Mouse (Mus musculus) heart, postnatal 36 days (tissue): ENCODE measurements around the gene Cygb. TPM values are rescaled to one million over a fixed set of nuclear protein-coding genes. Genes with fewer than 3 reads are reported as not detected.

Experiments
- DNase-seq, 2 experiments: peaks; one replicate each; pipeline ENCODE4 v3.0.0; 2021 to 2022
- intact Hi-C: fragments of 180-260 bp; cut with DNase I; formaldehyde crosslinking; loops from one replicate; pipeline ENCODE4 v1.15.1; 2025
- total RNA-seq, 2 experiments: library from RNA; stranded (reverse); gene quantifications; 2 replicates each; pipeline ENCODE4 v1.2.3; 2021

Cygb gene
- 10 to 100 TPM; 39.8 to 50.8 TPM for total RNA-seq

DNA sequence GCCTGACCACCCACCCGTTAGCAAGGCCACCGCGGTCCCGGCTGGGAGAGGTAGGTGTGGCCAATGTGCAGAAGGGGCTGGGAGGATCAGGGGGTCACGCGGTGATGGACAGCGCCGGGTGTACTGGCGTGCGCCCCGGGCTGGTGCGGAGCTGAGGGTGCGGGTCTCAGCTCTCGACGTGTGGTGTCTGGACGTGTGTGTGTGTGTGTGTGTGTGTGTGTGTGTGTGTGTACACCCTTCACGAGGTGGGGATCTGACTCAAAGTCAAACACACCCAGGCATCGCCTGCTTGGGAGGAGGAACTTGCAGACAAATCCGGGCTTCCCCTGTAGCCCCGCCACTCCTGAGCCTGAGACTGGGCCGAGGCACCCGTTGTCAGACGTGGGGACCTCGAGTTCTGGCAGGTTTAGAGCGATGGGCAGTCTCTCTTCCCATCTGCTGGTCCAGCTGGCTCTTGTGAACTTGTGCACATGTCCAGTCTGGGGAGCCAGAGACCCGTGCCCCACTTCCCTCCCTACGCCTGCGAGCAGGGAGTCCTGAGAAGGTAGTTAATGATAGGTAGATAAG is at the start of gene Cygb:
Cygb (minus strand) TSS at position 59 of the 567 bp plus-strand sequence.
- DNase-seq: peak in 1 of 2 experiments; percentile 54
- intact Hi-C loops: no loop called here

DNA sequence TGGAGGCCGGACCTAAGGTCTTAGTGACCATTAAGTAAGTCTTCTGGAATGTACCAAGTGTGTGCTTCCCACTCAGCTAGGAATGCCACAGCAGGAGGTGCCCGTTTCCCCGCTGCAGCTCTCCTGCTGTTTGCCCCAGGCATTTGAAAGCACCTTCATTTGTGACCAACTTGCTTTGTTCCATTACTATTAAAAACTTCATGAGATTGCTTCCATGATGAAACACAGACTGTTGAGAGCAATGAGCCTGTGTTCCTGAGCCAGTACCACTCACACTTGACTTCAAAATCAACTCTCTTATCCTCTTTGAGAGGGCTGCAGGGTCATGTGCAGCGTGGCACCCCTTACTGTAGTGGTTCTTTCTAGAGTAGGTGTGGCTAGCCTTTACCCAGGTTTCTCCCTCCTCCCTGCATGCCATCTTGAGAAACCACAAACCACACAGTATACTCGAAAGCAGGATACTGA is 47.3 kb upstream of the Cygb start:
- intact Hi-C loops: no loop called here
- DNase-seq: no peak

DNA sequence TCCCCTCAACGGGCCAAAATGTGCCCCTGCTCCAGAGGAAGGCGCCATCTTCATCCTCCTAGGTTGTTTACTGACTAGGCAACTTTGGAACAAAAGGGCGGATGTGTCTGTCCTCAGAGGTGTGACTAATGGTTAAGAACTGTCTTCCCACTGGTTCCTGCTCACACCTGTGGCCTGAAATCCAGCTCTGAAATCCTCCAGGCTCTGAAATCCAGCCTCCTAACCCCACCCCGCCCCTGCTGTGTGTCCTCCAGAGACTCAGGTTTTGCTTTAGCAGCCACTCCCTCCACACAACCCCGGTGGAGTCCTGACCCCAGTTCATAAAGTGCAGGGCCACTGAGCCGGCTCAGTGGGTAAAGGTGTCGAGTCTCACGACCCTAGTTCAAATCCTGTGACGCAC is 43.4 kb upstream of the Cygb start:
- intact Hi-C loops: loop anchor here (5.0 kb wide), 1 partner anchor 40 kb away; no protein-coding TSS in a partner anchor

DNA sequence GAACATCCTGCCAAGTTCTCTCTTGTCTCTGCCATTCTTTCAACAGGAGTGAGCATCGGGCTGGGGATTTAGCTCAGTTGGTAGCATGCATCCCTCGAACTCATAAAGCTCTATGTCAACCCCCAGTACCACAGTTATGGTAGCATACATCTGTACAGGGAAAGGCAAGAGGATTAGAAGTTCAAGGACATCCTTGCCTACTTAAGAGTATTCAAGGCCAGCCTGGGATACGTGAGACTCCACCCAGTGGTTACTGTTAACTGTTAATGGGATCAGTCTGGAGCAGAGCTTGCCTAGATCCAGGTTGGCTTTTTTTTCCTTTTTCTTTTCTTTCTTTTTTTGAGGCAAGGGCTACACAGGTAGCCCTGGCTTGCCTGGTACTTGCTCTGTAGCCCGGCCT is 42.3 kb upstream of the Cygb start:
- intact Hi-C loops: loop anchor here (5.0 kb wide), 1 partner anchor 41 kb away; no protein-coding TSS in a partner anchor
- no peak for DNase-seq

More for the DNA sequence above, 43.4 kb upstream of the Cygb start:
- DNase-seq: no peak

DNA sequence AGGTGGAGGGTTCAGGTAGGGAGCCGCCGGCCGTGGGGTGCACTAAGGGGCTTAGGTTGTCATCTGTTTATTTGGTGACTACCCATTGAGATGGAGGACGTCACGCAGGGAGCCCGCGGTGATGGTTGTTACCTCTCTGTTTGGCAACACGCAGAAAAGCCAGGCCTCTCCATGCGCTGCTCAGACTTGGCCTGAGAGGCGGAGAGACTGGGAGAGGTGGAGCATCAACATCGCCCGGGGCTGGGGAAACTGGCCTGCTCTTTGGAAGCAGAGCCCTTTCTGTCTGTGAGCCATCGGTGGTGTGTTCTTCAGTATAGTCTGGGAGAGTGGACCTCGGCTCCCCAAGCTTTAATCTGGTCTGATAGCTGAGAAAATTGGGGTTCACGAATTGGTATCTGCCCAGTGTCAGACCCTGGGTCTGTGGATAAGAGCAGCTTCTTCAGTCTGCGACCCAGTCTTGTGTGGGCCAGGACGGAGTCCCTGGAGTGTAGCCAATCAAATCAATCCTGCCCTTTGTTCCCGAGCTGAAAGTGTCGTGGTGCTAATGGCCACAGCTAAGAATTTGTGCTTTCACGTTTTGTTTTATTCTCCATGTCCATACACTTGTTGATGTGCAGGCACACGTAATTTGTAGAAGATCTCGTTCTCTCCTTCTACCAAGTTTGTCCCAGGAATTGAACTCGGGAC is 41.2 kb upstream of the Cygb start:
- intact Hi-C loops: loop anchor here (2.0 to 5.0 kb wide), 2 partner anchors 42 to 53 kb away; no protein-coding TSS in a partner anchor
- DNase-seq: peak; percentile 29 to 35

DNA sequence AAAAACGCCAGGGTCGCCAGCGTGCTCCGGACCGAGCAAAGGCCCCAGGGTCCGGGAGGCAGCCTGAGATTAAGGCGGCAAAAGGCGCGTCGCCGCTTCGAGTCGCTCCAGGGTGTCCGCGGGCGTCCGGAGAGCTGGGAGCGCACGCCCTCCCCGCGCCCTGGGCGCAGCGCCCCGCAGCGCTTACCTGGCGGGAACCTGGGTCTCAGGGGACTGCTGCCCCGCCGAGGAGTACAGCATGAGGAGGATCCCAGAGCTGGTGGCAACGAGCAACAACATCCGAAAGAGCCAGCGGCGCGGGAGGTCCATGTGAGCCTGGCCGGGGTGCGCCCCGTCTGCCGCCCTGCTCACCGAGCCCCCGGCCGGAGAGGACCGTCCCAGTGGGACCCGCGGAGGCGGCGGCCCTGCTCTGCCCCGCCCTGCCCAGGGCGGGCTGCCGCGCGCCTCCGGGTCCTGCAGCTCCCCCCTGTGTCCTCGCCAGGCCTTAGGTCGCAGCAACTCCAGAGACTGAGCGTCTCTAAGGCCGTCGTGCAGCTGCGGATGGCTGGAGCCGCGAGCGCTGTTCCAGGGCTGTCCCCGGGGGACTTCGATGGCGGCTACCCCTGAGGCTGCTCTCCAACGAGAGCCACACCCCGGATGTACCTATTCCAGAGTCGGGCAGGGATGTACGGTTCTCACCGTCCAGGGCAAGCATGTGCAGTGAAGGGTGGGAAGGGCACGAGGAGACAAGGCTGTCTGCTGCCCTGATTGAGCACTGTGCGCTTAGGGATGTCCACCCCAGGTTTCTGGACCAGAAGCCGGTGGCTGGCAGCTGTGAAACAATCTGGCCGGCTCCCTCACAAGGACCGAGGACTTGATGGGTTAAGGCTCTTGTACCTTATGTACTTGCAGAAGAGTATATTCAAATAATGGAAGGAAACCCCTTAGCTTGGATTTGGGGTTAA is 40.4 kb upstream of the Cygb start:
- DNase-seq: peak; percentile 50 to 69
- intact Hi-C loops: loop anchor here (2.0 to 5.0 kb wide), 3 partner anchors 43 to 113 kb away; no protein-coding TSS in a partner anchor

DNA sequence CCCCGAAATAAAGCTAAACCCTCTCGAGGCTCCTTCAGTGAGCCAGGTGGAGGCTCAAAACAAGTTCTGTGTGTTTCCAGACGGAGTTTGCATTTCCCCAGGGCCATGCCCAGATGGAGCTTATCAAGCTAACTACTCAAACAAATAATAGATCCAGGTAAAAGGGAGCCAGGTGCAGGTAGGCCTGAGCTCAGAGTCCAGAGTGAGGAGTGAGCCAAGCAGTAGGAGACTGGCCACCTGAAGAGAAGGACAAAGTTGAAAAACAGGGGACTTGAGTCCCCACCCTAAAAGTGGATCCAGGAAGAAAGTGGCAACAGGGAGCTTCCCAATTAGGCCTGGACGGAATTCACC is 39.8 kb upstream of the Cygb start:
- intact Hi-C loops: loop anchor here (2.0 to 5.0 kb wide), 2 partner anchors 51 to 113 kb away; no protein-coding TSS in a partner anchor

DNA sequence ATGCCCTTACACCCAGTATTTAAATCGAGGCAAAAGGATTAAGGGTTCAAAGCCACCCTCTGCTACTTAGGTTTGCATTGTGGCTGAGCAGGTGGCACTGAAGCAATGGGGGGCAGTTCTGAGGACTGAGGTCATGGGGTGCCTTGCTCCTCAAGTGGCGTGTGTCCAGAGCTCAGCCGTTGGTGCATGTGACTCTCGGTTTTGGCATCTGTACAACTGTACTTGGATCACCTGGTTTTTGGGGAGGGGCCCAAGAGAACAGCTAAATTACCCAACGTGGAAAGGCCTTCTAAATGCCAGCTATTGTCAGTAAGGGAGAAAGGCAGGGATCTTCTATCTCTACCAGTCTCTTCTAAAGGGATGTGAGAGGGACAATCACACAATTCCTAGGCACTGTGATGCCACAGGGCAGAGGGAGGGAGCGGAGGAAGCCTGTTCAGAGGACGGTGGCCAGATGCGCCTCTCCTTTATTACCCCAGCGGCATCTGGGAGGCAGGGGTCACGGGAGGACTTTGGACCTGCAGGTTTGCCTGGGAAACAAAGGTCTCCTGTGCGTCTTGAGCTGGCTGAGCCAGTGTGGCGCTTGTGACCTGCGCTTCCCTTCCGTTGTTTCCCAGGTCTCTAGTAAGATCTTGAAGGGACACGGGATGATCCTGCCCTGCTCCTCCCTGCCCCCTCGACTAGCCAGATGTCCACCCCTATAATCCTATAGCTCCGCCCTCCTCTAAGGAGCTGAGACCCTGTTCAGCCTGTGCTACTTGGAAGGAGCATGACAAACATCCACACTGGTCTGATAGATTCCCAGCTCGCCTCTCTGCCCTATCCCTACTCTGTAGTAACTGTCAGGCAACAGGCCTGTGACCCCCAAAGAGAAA is 36.8 kb upstream of the Cygb start:
- DNase-seq: no peak
- intact Hi-C loops: loop anchor here (5.0 kb wide), 1 partner anchor 116 kb away; no protein-coding TSS in a partner anchor

More for the DNA sequence above, 39.8 kb upstream of the Cygb start:
- DNase-seq: no peak

DNA sequence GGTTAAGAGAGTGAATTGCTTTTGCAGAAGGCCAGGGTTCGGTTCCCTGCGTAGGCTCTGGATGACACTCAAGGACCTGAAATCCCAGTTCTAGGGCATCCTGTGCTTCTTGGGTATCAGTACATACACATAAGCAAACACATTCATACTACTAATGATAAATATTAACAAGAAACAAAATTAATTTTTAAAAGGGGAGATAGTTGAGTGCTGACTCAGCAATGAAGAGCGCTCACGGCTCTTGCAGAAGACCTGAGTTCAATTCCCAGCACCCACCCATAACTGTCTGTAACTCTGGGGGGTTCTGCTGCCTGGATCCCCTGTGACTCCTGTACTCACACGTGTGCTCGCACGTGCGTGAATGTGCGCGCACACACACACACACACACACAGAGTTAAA is 35.5 kb upstream of the Cygb start:
- no peak for DNase-seq
- intact Hi-C loops: loop anchor here (5.0 kb wide), 1 partner anchor 118 kb away; no protein-coding TSS in a partner anchor

DNA sequence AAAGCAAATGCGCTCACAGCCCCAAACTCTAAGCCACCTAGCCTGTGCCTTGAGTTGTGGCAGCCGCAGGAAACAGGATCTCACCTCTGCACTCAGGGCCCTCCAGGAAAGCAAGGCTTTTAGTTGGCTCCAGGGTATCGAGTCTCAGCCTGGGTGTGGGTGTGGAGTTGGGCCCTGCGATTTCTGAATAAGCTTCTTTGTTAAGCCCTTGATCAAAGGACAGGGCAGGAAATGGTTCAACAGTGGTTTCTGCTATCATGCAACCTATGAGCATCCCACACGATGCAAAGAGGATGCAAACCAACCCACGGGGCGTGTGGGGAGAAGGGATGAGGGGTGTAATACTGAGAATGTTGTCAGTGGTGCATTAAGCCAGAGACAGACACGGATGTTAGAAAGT is 33.8 kb upstream of the Cygb start:
- intact Hi-C loops: no loop called here
- DNase-seq: no peak

DNA sequence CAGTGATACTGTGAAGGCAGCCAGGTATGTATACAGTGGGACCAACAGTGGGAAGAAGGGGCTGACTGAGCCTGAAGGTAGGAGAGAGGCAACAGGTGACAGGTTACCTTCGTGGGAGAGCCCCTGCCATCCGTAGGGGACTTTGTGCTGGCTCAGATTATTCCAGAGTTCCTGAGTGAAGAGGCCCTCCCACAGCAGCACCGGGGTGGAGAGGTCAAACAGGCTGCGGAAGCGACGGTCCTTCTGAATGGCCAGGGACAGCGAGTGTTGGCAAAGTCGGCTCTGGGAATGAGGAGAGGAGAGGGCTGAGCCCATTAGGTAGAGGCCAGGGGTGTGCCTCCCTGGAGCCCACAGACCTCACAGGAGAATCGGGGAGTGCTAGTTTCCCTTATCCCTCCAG is 31.6 kb upstream of the Cygb start:
- intact Hi-C loops: no loop called here
- no peak for DNase-seq

DNA sequence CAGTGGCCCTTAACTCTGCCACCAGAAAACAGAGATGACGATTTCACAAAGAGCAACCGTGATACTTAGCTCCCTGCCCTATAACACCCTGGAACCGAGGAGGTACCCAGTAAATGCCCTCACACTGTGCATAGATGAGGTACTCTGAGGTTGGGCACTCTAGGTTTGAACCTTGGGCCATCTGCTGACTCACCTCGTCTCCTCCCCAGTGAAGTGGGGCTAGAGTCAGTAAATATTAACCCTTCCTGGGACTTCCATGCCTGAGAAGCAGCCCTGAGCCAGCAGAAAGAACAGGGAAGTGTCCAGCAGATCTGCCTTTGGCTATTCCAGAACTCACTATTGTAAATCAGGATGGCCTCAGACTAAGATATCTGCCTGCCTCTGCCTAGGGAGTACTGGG is 29.7 kb upstream of the Cygb start:
- intact Hi-C loops: no loop called here
- DNase-seq: no peak

DNA sequence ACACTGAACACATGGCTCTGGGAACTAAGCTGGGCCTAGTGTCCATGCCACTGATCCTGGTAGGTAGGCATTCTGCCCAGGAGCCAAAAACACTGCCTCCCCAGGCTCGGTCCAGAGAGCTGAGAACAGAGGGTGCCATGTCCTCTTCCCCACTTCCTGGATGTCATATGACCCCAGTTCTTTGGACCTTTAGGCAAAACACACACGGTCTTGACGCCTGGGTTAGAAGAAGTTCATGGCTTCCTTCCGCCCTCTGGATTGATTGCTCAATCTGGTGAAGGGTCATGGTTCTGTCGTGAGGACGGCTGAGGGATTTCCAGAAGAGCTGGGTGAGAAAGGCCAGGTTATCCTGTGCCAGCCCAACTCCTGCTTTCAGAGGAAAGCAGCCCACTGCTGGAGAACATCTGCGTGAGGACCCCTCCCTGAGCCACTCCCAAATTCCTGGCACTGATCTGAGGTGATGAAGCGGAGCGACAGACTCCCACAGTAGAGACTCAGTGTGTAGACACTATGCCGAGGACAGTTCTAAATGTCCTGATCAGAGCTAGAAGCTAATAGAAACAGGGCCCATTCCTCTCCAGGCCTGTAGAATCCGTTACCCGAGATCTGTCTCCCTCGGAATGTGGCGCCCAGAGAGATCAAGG is 28.5 kb upstream of the Cygb start:
- no peak for DNase-seq
- intact Hi-C loops: no loop called here

DNA sequence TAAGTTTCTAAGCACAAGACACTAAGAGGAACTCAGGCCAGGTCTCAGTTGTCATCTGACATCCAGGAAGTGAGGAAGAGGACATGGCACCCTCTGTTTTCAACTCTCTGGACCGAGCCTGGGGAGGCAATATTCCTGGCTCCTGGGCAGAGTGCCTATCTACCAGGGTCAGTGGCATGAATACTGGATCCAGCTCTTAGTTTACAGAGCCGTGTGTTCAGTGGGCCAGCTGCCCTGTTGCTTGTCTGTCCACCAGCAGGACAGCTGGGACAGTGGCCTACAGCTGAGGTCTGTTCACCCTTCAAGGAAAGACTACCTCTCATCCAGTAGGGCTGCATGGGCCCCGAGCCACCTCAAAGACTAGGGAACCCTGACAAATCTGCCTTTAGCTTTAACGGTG is 27.0 kb upstream of the Cygb start:
- intact Hi-C loops: no loop called here

DNA sequence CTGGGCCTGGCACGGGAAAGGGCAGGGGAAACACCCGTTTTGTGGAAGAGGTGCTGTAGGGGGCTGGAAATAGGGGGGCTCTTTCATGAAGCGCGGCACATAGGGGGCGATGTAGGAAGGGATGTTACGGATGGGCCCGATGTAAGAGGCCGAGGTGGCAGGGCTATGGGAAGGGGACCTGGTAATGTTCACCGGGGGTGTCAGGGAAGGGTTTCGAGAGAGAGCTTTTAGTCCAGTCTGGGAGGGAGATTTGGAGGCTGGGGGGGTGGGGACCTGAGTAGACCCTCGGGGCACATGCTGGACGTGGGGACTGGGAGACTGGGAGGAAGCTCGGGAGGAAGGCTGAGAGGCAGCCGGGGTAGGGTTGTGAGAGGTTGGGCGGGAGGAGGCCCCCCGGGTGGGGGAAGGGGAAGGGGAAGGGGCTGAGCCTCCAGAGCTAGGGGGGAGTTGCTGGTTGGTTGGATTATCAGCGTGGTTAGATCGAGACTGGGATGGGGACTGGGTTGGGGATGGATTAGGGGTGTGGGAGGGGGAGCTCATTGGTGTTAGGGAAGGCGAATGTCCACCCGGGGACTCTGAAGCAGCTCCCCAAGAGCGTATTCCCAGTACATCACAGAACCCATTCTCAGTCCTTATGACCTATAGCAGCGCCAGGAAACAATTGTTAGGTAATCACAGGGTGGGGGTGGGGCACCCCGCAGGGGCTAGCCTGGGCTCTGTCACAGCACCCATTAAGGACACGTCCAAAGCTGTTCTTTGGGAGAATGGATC is 26.4 kb upstream of the Cygb start:
- DNase-seq: no peak

More for the DNA sequence above, 27.0 kb upstream of the Cygb start:
- DNase-seq: peak in 1 of 2 experiments; percentile 45

DNA sequence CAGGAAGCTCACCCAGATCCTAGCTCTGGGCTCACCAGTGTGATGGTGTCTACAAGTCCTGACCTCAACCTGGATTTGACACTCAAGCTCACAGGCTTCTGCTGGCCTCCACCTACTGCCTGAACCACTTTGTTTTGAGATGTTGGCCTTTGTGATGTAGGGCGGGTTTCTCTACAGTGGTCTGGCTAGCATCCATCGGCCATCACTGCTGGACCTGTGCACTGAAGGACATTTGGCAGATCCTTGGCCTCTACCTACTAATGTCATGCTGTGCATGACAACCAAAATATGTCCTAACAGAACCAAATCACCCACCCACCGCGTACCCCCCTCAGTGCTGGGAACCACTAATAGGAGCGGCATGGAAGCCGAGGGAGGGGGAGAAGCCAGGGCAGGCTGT is 25.0 kb upstream of the Cygb start:
- DNase-seq: no peak
- intact Hi-C loops: no loop called here

More for the DNA sequence above, 26.4 kb upstream of the Cygb start:
- intact Hi-C loops: no loop called here

DNA sequence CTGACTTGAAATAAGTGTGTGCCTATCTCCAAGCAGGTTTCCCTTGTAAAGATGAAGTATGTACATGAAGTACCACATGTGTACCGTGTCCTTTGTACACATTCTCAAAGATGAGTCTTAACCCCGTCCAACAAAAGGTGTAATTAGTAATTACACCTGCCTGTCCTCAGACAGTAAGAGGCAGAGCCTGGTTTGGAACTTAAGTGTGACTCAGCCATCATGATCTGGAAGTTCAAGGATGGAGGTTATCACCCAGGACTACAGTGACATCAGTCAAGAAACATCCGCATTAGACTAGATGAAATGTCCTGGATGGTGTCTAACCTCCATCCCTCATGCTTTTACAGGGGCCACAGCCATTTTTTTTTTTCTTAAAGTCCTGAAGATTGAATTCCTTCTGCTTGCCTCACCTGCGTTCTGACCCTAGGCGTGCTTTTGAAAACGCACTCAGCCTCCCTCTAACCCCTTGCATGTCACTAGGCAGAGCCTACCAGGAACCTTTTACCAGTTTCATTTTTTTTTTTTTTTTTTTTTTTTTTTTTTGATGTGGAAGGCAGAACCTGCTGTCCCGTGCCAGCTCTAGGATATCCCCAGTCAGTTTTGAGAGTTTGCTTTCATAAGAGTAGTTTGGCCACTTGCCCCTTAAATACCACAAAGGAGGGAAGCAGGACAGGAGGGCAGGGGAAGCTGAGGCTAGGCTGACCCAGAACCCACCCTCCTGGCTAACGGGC is 23.8 kb upstream of the Cygb start:
- DNase-seq: no peak
- intact Hi-C loops: no loop called here
